Mouse (Mus musculus): ENCODE measurements around the gene Dtd1. TPM values are rescaled to one million over a fixed set of nuclear protein-coding genes. Genes with fewer than 3 reads are reported as not detected.

The Dtd1 gene
- polyA plus RNA-seq, 1 experiment from 2014 or later: 39.9 TPM

DNA sequence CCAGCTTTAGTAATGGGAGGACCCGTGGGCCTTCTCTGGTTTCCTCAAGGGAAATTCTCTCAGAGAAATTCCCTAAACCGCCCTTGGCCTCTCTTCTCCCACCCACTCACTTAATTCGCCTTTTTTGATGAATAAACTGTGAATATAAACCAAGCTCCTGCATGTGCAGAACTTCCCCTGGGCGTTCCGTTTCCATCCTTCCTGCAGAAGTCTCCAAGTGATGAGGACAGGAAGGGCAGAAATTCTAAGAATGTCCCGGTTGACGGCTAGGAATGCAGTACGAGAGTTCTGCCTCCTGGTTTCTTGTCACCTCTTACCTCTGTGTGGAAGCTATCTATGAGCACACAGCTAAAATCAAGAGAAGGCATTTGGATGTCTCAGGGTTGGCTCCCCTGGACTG is 197.8 kb downstream of the Dtd1 start:
- peak; percentile 46 for DNase-seq
- peak; percentile 41; the same call in 1 of the 2 replicates for ATAC-seq (ENCODE audit: insufficient read depth)
- Histone ChIP-seq H3K36me3 (ENCODE audit: insufficient read depth) (no peaks in the 10 kb centered on the region), H3K4me3 (ENCODE audit: low read depth, low read length) (no peak overlapping the region), H3K9ac (no peak overlapping the region), H3K4me1 (ENCODE audit: insufficient read depth) (peaks cover 7% of the 10 kb centered on the region; the same call in 1 of the 2 replicates), H3K27me3 (ENCODE audit: insufficient read depth, low read length) (no peaks in the 10 kb centered on the region), H3K4me2 (no peak overlapping the region), H3K27ac (ENCODE audit: low read depth) (no peak overlapping the region), H3K9me3 (ENCODE audit: low read depth, low read length) (no peaks in the 10 kb centered on the region)
- no peak for TF ChIP-seq CTCF (IDR thresholded peaks at IDR 0.05; ENCODE audit: low read depth)
- WGBS: 13% methylated on average over 8 of the region's 8 CpGs

DNA sequence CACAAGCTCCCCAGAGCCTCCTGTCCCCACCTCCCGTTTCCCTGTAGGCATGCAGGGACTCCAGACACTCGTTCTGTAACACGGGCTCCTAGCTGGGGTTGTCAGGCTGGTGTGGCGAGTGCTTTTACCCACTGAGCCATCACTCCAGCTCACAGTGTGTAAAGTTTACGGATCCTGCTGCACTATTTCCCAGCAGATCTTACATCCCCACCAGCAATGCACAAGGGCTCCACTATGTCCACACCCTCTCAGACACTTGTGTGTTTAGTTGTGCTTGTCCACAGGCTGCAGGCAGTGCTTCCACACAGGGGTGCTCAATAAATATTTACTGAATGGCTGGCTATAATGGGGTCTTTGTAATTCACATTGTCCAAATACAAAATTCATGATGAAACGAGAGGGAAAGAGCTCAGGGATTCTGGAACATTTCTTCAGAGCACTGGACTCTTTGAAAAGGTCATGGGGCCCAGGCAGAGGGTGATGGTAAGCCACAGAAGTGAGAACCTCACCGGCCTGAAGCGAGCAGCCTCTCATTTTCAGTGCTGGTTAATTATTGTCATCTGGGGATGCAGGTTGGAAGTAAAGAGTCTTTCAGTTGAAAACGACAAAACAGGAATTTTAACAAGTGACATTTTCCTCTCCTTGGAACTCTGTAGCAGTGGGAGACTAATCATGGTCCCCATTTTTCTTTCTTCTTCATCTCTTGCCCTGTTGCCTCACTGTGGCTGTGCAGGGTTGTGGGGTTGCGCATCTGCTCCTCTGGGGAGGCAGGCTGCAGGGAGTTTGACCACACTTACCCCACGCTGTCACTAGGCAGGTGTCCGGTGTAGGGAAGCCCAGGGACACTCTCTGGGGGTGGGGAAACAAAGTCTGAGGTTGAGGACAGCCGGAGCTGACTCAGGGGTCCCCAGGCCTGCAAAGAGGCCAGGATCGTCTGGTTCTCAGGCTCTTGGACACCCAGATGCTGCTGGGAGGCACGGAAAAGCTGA is 208.4 kb downstream of the Dtd1 start:
- Histone ChIP-seq H3K9ac (no peak overlapping the region), H3K4me2 (no peak overlapping the region), H3K4me3 (ENCODE audit: low read depth, low read length) (no peak overlapping the region), H3K27ac (ENCODE audit: low read depth) (peak overlapping the region; percentile 80), H3K9me3 (ENCODE audit: low read depth, low read length) (no peaks in the 10 kb centered on the region), H3K27me3 (ENCODE audit: insufficient read depth, low read length) (no peaks in the 10 kb centered on the region), H3K4me1 (ENCODE audit: insufficient read depth) (no peaks in the 10 kb centered on the region), H3K36me3 (ENCODE audit: insufficient read depth) (no peaks in the 10 kb centered on the region)
- ATAC-seq (ENCODE audit: insufficient read depth) (peak; percentile 90), DNase-seq (peak; percentile 13)
- no peak for TF ChIP-seq CTCF (IDR thresholded peaks at IDR 0.05; ENCODE audit: low read depth)
- WGBS: 37% methylated on average over 15 of the region's 15 CpGs

Small RNA genes lying within 50 kb of the gene (microRNA-seq; reads per million reads assigned to microRNA genes)
- gene Gm24823 (ENCODE audit: borderline number of aligned reads): not detected

Other genes starting within 250 kb of the Dtd1 start
- 40.1 and 43.7 TPM in 2 replicates for gene Kat14, start 230.9 kb upstream of the Dtd1 start, polyA plus RNA-seq (2014; fragmentation: Nextera tagmentation; extraction: Ambion mirVana)
- gene Pet117, start 230.9 kb upstream of the Dtd1 start, polyA plus RNA-seq (2014; fragmentation: Nextera tagmentation; extraction: Ambion mirVana): 0.80 and 1.4 TPM in 2 replicates
- gene Dzank1, start 72.5 kb upstream of the Dtd1 start, polyA plus RNA-seq (2014; fragmentation: Nextera tagmentation; extraction: Ambion mirVana): 0.67 and 2.0 TPM in 2 replicates
- 28.1 and 29.7 TPM in 2 replicates for gene Polr3f, start 72.2 kb upstream of the Dtd1 start, polyA plus RNA-seq (2014; fragmentation: Nextera tagmentation; extraction: Ambion mirVana)
- 60.4 and 64.1 TPM in 2 replicates for gene Rbbp9, start 49.0 kb upstream of the Dtd1 start, polyA plus RNA-seq (2014; fragmentation: Nextera tagmentation; extraction: Ambion mirVana)
- gene Sec23b, start 43.7 kb upstream of the Dtd1 start, polyA plus RNA-seq (2014; fragmentation: Nextera tagmentation; extraction: Ambion mirVana): 89.1 and 93.1 TPM in 2 replicates
- 29.0 and 34.5 TPM in 2 replicates for gene Smim26, start 5.8 kb upstream of the Dtd1 start, polyA plus RNA-seq (2014; fragmentation: Nextera tagmentation; extraction: Ambion mirVana)
- not detected in 2 replicates for gene Scp2d1, start 223.8 kb downstream of the Dtd1 start, polyA plus RNA-seq (2014; fragmentation: Nextera tagmentation; extraction: Ambion mirVana)

All from lung, embryonic 14.5 days (tissue).